Mouse (Mus musculus): ENCODE results near the gene Hoxa5.

Hoxa5 gene

GRCm38 (mm10) chr6:52215771-52216535 lies 11.6 kb upstream of the Hoxa5 start:
- DNase-seq (ENCODE audit: low spot score) = no peak

GRCm38 (mm10) chr6:52215070-52215469 lies 10.7 kb upstream of the Hoxa5 start:
- no peak for DNase-seq (ENCODE audit: low spot score)

GRCm38 (mm10) chr6:52214271-52214670 lies 9.9 kb upstream of the Hoxa5 start:
- DNase-seq (ENCODE audit: low spot score) = no peak

- no peak for DNase-seq (ENCODE audit: low spot score)
Observed at GRCm38 (mm10) chr6:52213119-52213986, 9.0 kb upstream of the Hoxa5 start, which contains the start of the genes Hoxa3 and Gm28308. Hoxa3 (minus strand) TSS chr6:52213336. Gm28308 (minus strand) TSS chr6:52213339.

- no peak for DNase-seq (ENCODE audit: low spot score)
Observed at GRCm38 (mm10) chr6:52212556-52213118, 8.2 kb upstream of the Hoxa5 start.

- DNase-seq (ENCODE audit: low spot score) = no peak
Observed at GRCm38 (mm10) chr6:52211961-52212360, 7.6 kb upstream of the Hoxa5 start.

- DNase-seq (ENCODE audit: low spot score) = peak; percentile 85
Observed at GRCm38 (mm10) chr6:52211170-52211935, 7.0 kb upstream of the Hoxa5 start.

- peak; percentile 26 for DNase-seq (ENCODE audit: low spot score)
Observed at GRCm38 (mm10) chr6:52209685-52210046, 5.3 kb upstream of the Hoxa5 start.

- DNase-seq (ENCODE audit: low spot score) = peak; percentile 31
Observed at GRCm38 (mm10) chr6:52208868-52209684, 4.7 kb upstream of the Hoxa5 start.

GRCm38 (mm10) chr6:52208072-52208867 lies 3.9 kb upstream of the Hoxa5 start, which contains the start of gene Hoxa6:
Hoxa6 (minus strand) TSS chr6:52208722.
- DNase-seq (ENCODE audit: low spot score) = peak; percentile 61

GRCm38 (mm10) chr6:52207684-52207976 lies 3.2 kb upstream of the Hoxa5 start:
- peak; percentile 23 for DNase-seq (ENCODE audit: low spot score)

GRCm38 (mm10) chr6:52206882-52207683 lies 2.7 kb upstream of the Hoxa5 start:
- peak; percentile 12 for DNase-seq (ENCODE audit: low spot score)

- DNase-seq (ENCODE audit: low spot score) = no peak
Observed at GRCm38 (mm10) chr6:52205638-52206621, 1.5 kb upstream of the Hoxa5 start.

- DNase-seq (ENCODE audit: low spot score) = no peak
Observed at GRCm38 (mm10) chr6:52205221-52205620, 834 bp upstream of the Hoxa5 start.

GRCm38 (mm10) chr6:52203371-52204049 lies 877 bp downstream of the Hoxa5 start:
- no peak for DNase-seq (ENCODE audit: low spot score)

GRCm38 (mm10) chr6:52203121-52203370 lies 1.3 kb downstream of the Hoxa5 start:
- no peak for DNase-seq (ENCODE audit: low spot score)

- no peak for DNase-seq (ENCODE audit: low spot score)
Observed at GRCm38 (mm10) chr6:52202362-52203120, 1.8 kb downstream of the Hoxa5 start.
